Mouse (Mus musculus): ENCODE results near the gene Prr15l. TPM values are rescaled to one million over a fixed set of nuclear protein-coding genes. Genes with fewer than 3 reads are reported as not detected.

Prr15l gene
- polyA plus RNA-seq, 1 experiment from 2014 or later, result 0.16 TPM

DNA sequence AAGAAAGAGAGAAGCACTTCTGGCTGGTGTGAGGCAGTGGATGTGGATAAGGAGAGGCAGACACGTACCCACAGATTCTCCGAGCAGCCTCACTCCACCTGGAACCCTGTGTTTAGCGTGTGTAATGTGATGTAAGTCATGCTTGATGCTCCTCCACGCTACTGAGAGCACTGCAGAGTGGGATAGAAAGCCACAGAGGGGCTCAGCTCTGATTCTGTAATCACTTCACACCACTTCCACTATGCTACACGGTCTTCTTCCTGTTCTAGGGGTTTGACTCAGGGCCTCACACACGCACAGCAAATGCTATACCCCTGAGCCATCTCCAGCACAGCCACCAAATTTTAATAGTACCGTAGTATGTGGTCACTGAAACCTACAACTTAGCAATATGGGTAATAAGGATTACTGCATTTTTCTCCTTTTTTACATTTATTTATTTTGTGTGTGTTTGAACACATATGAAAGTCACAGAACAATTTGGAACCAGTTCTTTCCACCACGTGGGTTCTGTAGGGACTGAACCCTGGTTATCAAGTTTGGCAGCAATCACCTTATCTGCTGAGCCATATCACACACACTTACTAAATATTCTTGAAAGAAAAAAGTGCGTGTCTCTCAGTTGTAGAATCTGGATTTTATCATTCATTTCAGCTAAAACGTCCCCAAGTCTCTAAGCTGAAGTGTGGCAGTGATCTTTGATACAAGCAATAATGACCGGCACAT lies 39.8 kb downstream of the Prr15l start:
- Histone ChIP-seq H3K4me3 (replicated peaks; ENCODE audit: low read depth, low read length) (no peak overlapping the region), H3K9me3 (ENCODE audit: control insufficient read depth, low read length) (no peaks in the 10 kb centered on the region), H3K36me3 (ENCODE audit: control insufficient read depth, insufficient read depth, low read length) (peaks cover 4% of the 10 kb centered on the region; the same call in 1 of the 2 replicates), H3K4me2 (ENCODE audit: low read length) (no peak overlapping the region), H3K27me3 (ENCODE audit: control insufficient read depth, insufficient read depth, low read length) (no peaks in the 10 kb centered on the region), H3K27ac (replicated peaks; ENCODE audit: low read depth, low read length) (no peak overlapping the region), H3K9ac (replicated peaks; ENCODE audit: low read length) (no peak overlapping the region), H3K4me1 (ENCODE audit: control insufficient read depth, insufficient read depth, low read length) (peaks cover 5% of the 10 kb centered on the region; the same call in 1 of the 2 replicates)
- no peak for ATAC-seq (ENCODE audit: low FRiP score, low TSS enrichment)
- 90% methylated on average over 11 of the region's 11 CpGs for WGBS
- DNase-seq, result no peak

DNA sequence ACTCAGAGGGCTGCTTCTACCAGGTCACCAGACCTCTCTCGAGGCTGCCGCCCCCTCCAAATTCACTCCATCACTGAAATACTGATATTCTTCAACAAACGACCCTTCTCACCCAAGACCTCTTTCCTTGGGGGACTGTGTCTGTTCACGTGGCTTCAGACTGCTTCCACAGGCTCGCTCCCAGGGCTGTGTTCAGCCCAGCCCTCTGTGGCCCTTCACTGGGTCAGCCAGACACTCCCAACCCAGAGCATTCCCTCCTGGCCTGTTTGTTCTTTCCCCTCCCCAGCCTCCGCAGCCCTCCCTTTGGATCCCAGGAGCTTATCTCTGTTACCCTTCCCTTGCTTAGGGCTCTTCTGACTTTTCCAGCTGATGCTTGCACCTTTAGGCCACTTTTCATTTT lies 40.6 kb downstream of the Prr15l start:
- H3K9me3 ChIP-seq (ENCODE audit: control insufficient read depth, low read length), result no peaks in the 10 kb centered on the region
- no peak overlapping the region for H3K27ac ChIP-seq (replicated peaks; ENCODE audit: low read depth, low read length)
- H3K9ac ChIP-seq (replicated peaks; ENCODE audit: low read length), result no peak overlapping the region
- no peak overlapping the region for H3K4me2 ChIP-seq (ENCODE audit: low read length)
- H3K27me3 ChIP-seq (ENCODE audit: control insufficient read depth, insufficient read depth, low read length), result no peaks in the 10 kb centered on the region
- ATAC-seq (ENCODE audit: low FRiP score, low TSS enrichment) (no peak), DNase-seq (no peak)
- H3K4me1 ChIP-seq (ENCODE audit: control insufficient read depth, insufficient read depth, low read length), result peaks cover 5% of the 10 kb centered on the region; the same call in 1 of the 2 replicates
- no peaks in the 10 kb centered on the region for H3K36me3 ChIP-seq (ENCODE audit: control insufficient read depth, insufficient read depth, low read length)
- no peak overlapping the region for H3K4me3 ChIP-seq (replicated peaks; ENCODE audit: low read depth, low read length)
- 72% methylated on average over 6 of the region's 6 CpGs for WGBS

DNA sequence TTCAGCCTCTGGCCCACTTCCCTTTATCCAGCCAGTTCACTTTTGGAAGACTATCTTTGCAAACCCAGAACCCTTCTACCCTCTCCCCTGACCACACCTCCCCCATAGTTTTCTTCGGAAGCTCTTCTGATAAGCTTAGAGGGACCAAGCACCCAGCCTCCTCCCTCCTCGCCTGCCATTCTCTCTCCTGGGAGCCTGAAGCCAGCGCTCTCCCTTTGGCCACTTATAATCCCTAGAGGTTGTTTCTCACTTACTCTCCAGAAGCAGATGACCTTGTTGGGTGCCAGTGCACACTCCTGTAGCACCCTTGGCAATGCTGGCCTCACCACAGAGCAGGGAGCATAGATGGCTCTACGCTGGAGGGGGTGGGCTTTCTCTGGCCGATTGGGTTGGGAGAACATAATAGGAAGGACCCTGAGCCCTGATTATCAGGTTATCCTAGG lies 41.4 kb downstream of the Prr15l start:
- no peak overlapping the region for H3K4me2 ChIP-seq (ENCODE audit: low read length)
- no peak overlapping the region for H3K27ac ChIP-seq (replicated peaks; ENCODE audit: low read depth, low read length)
- ATAC-seq (ENCODE audit: low FRiP score, low TSS enrichment), result no peak
- WGBS, result 68% methylated on average over 5 of the region's 5 CpGs
- no peak for DNase-seq
- H3K4me1 ChIP-seq (ENCODE audit: control insufficient read depth, insufficient read depth, low read length), result peaks cover 8% of the 10 kb centered on the region; the same call in 1 of the 2 replicates
- H3K36me3 ChIP-seq (ENCODE audit: control insufficient read depth, insufficient read depth, low read length), result no peaks in the 10 kb centered on the region
- H3K27me3 ChIP-seq (ENCODE audit: control insufficient read depth, insufficient read depth, low read length), result no peaks in the 10 kb centered on the region
- no peak overlapping the region for H3K9ac ChIP-seq (replicated peaks; ENCODE audit: low read length)
- H3K9me3 ChIP-seq (ENCODE audit: control insufficient read depth, low read length), result no peaks in the 10 kb centered on the region
- H3K4me3 ChIP-seq (replicated peaks; ENCODE audit: low read depth, low read length), result no peak overlapping the region

DNA sequence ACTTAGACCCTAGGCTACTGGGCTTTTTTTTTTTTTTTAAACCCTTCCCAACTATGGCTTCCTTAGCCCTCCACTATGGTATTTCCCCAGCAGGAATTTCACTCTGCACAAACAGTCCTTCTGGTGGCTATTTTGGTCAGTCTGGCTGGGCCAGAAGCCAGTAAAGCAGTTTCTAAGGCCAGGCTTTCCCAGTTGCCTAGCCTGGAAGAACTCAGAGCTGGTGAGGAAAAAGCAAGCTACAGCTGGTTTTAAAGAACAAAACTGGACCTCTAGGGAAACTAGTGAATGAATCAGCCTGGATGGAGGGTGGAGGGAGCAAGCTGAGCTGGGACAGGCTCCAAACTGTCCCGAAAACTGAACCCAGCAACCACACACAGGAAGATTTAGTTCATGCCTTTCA lies 41.8 kb downstream of the Prr15l start:
- Histone ChIP-seq H3K27me3 (ENCODE audit: control insufficient read depth, insufficient read depth, low read length) (no peaks in the 10 kb centered on the region), H3K4me2 (ENCODE audit: low read length) (no peak overlapping the region), H3K9ac (replicated peaks; ENCODE audit: low read length) (no peak overlapping the region; the same call in 1 of the 2 replicates), H3K9me3 (ENCODE audit: control insufficient read depth, low read length) (no peaks in the 10 kb centered on the region), H3K4me1 (ENCODE audit: control insufficient read depth, insufficient read depth, low read length) (peaks cover 8% of the 10 kb centered on the region; the same call in 1 of the 2 replicates), H3K36me3 (ENCODE audit: control insufficient read depth, insufficient read depth, low read length) (no peaks in the 10 kb centered on the region), H3K4me3 (replicated peaks; ENCODE audit: low read depth, low read length) (no peak overlapping the region), H3K27ac (replicated peaks; ENCODE audit: low read depth, low read length) (0 out of 2 replicates have a peak overlapping the region, but pooled peaks have one; percentile 3)
- 82% methylated on average over 1 of the region's 1 CpGs for WGBS
- ATAC-seq (ENCODE audit: low FRiP score, low TSS enrichment) (no peak), DNase-seq (no peak)

DNA sequence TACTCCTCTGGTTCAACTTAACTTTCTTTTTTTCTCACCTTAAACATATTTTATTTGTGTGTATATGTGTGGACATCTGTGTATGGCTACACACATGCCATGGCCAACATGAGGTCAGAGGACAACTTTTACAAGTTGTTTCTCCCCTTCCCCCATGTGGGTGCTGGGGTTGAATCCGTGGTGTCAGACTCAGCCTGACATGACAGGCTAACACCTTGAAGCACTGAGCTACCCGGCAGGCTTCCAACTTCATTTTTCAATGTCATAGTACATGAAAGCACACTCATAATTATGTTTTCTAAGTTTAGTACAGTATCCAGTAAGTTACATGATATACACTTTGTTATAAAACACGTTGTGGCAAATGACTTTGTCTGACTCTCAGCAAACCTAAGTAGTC lies 42.4 kb downstream of the Prr15l start:
- peaks cover 8% of the 10 kb centered on the region; the same call in 1 of the 2 replicates for H3K4me1 ChIP-seq (ENCODE audit: control insufficient read depth, insufficient read depth, low read length)
- H3K4me3 ChIP-seq (replicated peaks; ENCODE audit: low read depth, low read length), result no peak overlapping the region
- no peaks in the 10 kb centered on the region for H3K36me3 ChIP-seq (ENCODE audit: control insufficient read depth, insufficient read depth, low read length)
- no peaks in the 10 kb centered on the region for H3K9me3 ChIP-seq (ENCODE audit: control insufficient read depth, low read length)
- WGBS, result 89% methylated on average over 3 of the region's 3 CpGs
- no peak overlapping the region for H3K4me2 ChIP-seq (ENCODE audit: low read length)
- H3K9ac ChIP-seq (replicated peaks; ENCODE audit: low read length), result no peak overlapping the region
- H3K27ac ChIP-seq (replicated peaks; ENCODE audit: low read depth, low read length), result no peak overlapping the region
- no peak for DNase-seq
- ATAC-seq (ENCODE audit: low FRiP score, low TSS enrichment), result no peak
- H3K27me3 ChIP-seq (ENCODE audit: control insufficient read depth, insufficient read depth, low read length), result no peaks in the 10 kb centered on the region

DNA sequence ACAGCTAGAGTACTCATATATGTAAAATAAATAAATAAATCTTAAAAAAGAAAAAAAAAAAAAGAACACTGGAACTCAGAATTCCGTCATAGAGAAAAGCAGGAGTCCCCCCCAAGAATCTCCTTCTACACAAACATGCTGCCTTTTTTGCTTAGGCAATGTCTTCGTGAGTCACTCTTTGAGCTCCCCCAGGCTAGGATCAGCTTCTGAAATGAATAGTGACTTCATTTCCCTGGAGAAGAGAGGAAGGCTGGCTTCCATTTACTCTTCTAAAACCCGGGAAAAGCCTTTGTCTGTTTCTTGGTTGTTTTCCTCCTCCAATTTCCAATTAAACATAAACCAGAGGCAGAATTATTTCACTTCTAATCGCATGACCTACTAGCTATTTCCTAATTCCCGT lies 45.0 kb downstream of the Prr15l start:
- ATAC-seq (ENCODE audit: low FRiP score, low TSS enrichment) (no peak), DNase-seq (peak; percentile 54)
- 72% methylated on average over 5 of the region's 5 CpGs for WGBS
- Histone ChIP-seq H3K36me3 (ENCODE audit: control insufficient read depth, insufficient read depth, low read length) (no peaks in the 10 kb centered on the region), H3K27ac (replicated peaks; ENCODE audit: low read depth, low read length) (peak overlapping the region; percentile 14), H3K9ac (replicated peaks; ENCODE audit: low read length) (no peak overlapping the region), H3K27me3 (ENCODE audit: control insufficient read depth, insufficient read depth, low read length) (no peaks in the 10 kb centered on the region), H3K4me1 (ENCODE audit: control insufficient read depth, insufficient read depth, low read length) (peaks cover 19% of the 10 kb centered on the region), H3K4me2 (ENCODE audit: low read length) (no peak overlapping the region), H3K9me3 (ENCODE audit: control insufficient read depth, low read length) (no peaks in the 10 kb centered on the region), H3K4me3 (replicated peaks; ENCODE audit: low read depth, low read length) (no peak overlapping the region)

DNA sequence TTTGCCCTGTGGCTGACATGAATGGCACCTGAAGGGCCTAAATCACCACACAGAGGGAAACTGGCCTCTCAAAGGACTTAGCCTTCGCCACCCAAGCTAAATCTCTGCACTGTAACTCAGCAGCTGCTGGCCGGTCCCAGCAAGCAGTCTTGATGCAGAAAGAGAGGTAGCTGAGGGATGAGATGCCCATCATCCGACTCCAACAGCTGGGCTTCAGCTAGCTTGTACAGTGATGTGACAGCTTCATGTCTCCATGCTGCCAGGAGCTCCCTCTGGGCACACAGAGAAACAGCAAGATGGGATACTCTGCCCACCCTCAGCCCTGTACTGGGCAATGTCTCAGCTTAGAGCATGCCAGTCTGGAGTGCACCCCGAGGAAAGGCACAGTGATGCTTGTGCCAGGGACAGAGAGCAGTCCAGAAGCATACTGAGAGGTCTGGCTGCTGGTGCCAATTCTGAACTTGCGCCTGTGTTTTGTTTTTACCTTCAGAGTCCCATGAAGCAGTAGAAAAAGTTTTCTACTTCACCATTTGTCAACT lies 45.6 kb downstream of the Prr15l start:
- no peak for DNase-seq
- no peak overlapping the region for H3K9ac ChIP-seq (replicated peaks; ENCODE audit: low read length)

DNA sequence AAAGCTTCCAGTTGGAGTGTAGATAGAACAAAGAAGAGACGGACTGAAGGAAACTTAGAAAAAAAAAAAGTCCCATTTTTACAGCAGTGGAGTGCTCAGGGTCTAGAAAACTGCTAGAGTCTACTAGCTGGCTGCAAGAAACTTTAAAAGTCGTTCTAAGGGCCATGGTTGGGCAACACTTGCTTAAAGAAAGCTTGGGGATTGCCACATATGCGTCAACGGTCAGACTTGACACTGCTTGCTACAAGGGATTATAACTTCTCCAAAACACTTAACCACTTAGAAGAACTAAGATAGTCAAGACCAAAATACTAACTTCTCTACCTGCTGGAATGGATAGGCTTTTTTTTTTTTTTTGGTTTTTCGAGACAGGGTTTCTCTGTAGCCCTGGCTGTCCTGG lies 46.9 kb downstream of the Prr15l start:
- Histone ChIP-seq H3K4me3 (replicated peaks; ENCODE audit: low read depth, low read length) (no peak overlapping the region), H3K4me1 (ENCODE audit: control insufficient read depth, insufficient read depth, low read length) (peaks cover 24% of the 10 kb centered on the region), H3K27ac (replicated peaks; ENCODE audit: low read depth, low read length) (no peak overlapping the region), H3K9ac (replicated peaks; ENCODE audit: low read length) (no peak overlapping the region), H3K36me3 (ENCODE audit: control insufficient read depth, insufficient read depth, low read length) (no peaks in the 10 kb centered on the region), H3K27me3 (ENCODE audit: control insufficient read depth, insufficient read depth, low read length) (no peaks in the 10 kb centered on the region), H3K9me3 (ENCODE audit: control insufficient read depth, low read length) (no peaks in the 10 kb centered on the region), H3K4me2 (ENCODE audit: low read length) (no peak overlapping the region)
- 89% methylated on average over 5 of the region's 5 CpGs for WGBS
- ATAC-seq (ENCODE audit: low FRiP score, low TSS enrichment), result no peak
- DNase-seq, result no peak

More for the DNA sequence above, 45.6 kb downstream of the Prr15l start:
- Histone ChIP-seq H3K27me3 (ENCODE audit: control insufficient read depth, insufficient read depth, low read length) (no peaks in the 10 kb centered on the region), H3K9me3 (ENCODE audit: control insufficient read depth, low read length) (no peaks in the 10 kb centered on the region), H3K4me1 (ENCODE audit: control insufficient read depth, insufficient read depth, low read length) (peaks cover 23% of the 10 kb centered on the region), H3K27ac (replicated peaks; ENCODE audit: low read depth, low read length) (peak overlapping the region; percentile 14), H3K4me3 (replicated peaks; ENCODE audit: low read depth, low read length) (no peak overlapping the region), H3K4me2 (ENCODE audit: low read length) (no peak overlapping the region), H3K36me3 (ENCODE audit: control insufficient read depth, insufficient read depth, low read length) (no peaks in the 10 kb centered on the region)
- no peak for ATAC-seq (ENCODE audit: low FRiP score, low TSS enrichment)
- WGBS, result 78% methylated on average over 5 of the region's 5 CpGs

All from midbrain, embryonic 14.5 days (tissue).